Mouse (Mus musculus) bone marrow macrophage, adult 2 months (primary cell): ENCODE measurements at regions not wholly inside any gene's neighbourhood (a gene's known extent, or its start where the extent isn't known, plus 50 kb on each side); places are given as distances from the start of the nearest gene placed in this dataset.

Source experiments
- CTCF ChIP-seq: IDR thresholded peaks from 2 replicates; pipeline ENCODE4 v1.5.1; 2012; ENCODE audit warnings: low read depth, mild to moderate bottlenecking, low read length, moderate library complexity
- POLR2A ChIP-seq: IDR thresholded peaks from 2 replicates; pipeline ENCODE4 v1.6.1; 2012; ENCODE audit warnings: mild to moderate bottlenecking, low read depth, low read length, borderline replicate concordance

DNA sequence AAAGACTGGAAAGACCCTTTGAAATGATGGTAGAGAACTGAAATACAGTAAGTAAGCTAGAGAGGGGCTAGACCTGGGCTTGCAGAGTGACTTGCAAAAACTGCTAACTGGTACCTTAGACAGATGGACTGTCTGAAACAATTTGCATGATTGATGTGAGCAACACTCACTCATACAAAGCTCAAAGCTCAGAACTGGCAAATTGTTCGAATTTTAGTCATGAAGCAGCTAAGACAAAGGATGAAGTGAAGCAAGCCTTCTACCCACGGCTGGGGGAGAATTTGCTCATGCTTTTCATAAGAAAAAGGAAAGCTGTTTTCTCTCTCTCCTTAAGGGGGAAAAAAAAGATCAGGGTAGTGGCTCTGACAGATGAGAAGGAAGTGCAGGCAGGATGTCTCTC is 64.5 kb downstream of the Rgs2 start:
- TF ChIP-seq CTCF (no peak), POLR2A (no peak)
